Mouse (Mus musculus) cerebellum, adult 2 months (tissue): Measurements from ENCODE around the gene Tenm3.

ENCODE experiments used
- CTCF ChIP-seq: fragments of 200-500 bp; IDR thresholded peaks from 2 replicates; pipeline ENCODE4 v1.5.1; 2011; ENCODE audit warnings: low read depth, mild to moderate bottlenecking, control low read depth, low read length, moderate library complexity, borderline replicate concordance; ENCODE audit not compliant: insufficient read depth
- POLR2A ChIP-seq: fragments of 200-500 bp; IDR thresholded peaks from 2 replicates; pipeline ENCODE4 v1.6.1; 2011; ENCODE audit warnings: low read length, control low read depth, borderline replicate concordance; ENCODE audit not compliant: insufficient read depth

- TF ChIP-seq CTCF: no peak
- TF ChIP-seq POLR2A: no peak
Observed at GRCm38 (mm10) chr8:48843931-48844285, at the start of gene Tenm3.
